11 mouse cellular contexts compared by ENCODE assay signal in the genomic region with DNA sequence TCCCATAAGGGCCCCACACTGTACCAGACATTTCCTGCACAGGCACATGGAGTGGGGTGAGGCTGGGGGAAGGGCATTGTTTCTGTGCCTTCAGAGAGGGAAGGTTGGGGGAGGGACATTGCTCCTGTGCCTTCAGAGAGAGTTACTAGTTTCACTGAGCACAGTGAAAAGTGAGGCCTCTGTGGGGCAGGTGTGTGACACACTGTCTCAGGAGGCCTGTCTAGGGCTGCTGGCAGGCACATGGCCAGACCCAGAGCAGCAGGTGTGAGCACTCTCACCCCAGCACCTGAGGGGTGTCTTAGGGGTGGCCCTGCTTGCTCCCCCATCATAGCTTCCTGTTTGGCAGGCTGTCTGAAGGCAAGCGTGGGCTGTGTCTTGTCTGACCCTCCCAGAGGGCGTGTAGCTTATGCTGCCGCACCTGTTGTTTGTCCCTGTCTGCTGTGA. TPM values are rescaled to one million over a fixed set of nuclear protein-coding genes. Genes with fewer than 3 reads are reported as not detected.
A peak's percentile ranks its signal among the peaks of the same experiment; 100 is the strongest.
DNase-seq lines count a peak whose midpoint lies in the region; ATAC-seq and TF ChIP-seq lines count a peak whose summit lies in the region.
"Had no signal": no experiment of that assay in that cellular context is flagged by ENCODE, and none has a peak within 500 bp of the region (broad histone marks: within the 10 kb centered on the region; RNA-seq: fewer than 3 reads in every experiment).

No protein-coding gene starts in this region.

- no peak for DNase-seq in hindbrain, embryonic 10.5 days (ENCODE audit: low spot score)
- DNase-seq in lung, embryonic 14.5 days: peak; percentile 40
- no peak for DNase-seq in MN1 (ENCODE audit: low spot score)
- DNase-seq in midbrain, embryonic 14.5 days: no peak
- no peak for DNase-seq in kidney, postnatal 36 days
- DNase-seq: cerebellum, adult 11-12 months; retina, postnatal 1 day had no signal

- H3K9me3 ChIP-seq in hindbrain, embryonic 10.5 days: no peaks in the 10 kb centered on the region
- H3K9me3 ChIP-seq in hindbrain, embryonic 13.5 days: no peaks in the 10 kb centered on the region
- no peaks in the 10 kb centered on the region for H3K9me3 ChIP-seq in heart, embryonic 14.5 days (ENCODE audit: control insufficient read depth, low read length)
- no peaks in the 10 kb centered on the region for H3K9me3 ChIP-seq in lung, embryonic 14.5 days (ENCODE audit: low read depth, low read length)
- H3K9me3 ChIP-seq in stomach, embryonic 16.5 days (replicated peaks; ENCODE audit: control insufficient read depth, low read length): no peaks in the 10 kb centered on the region
- H3K9me3 ChIP-seq in midbrain, embryonic 14.5 days (ENCODE audit: control insufficient read depth, low read length): no peaks in the 10 kb centered on the region
- H3K9me3 ChIP-seq: hindbrain, embryonic 15.5 days had no signal

- WGBS in hindbrain, embryonic 10.5 days: 85% methylated on average over 3 of the region's 3 CpGs
- WGBS in hindbrain, embryonic 13.5 days: 89% methylated on average over 3 of the region's 3 CpGs
- 41% methylated on average over 3 of the region's 3 CpGs for WGBS in heart, embryonic 14.5 days
- 62% methylated on average over 3 of the region's 3 CpGs for WGBS in lung, embryonic 14.5 days
- 46% methylated on average over 3 of the region's 3 CpGs for WGBS in stomach, embryonic 16.5 days
- whole genome bisulfite sequencing in midbrain, embryonic 14.5 days: 83% methylated on average over 3 of the region's 3 CpGs

- H3K36me3 ChIP-seq in hindbrain, embryonic 10.5 days: peaks cover 84% of the 10 kb centered on the region
- H3K36me3 ChIP-seq in hindbrain, embryonic 13.5 days: peaks cover 31% of the 10 kb centered on the region
- peaks cover 79% of the 10 kb centered on the region for H3K36me3 ChIP-seq in heart, embryonic 14.5 days (ENCODE audit: control insufficient read depth, insufficient read depth, low read length)
- H3K36me3 ChIP-seq in lung, embryonic 14.5 days (ENCODE audit: insufficient read depth): peaks cover 67% of the 10 kb centered on the region
- no peaks in the 10 kb centered on the region for H3K36me3 ChIP-seq in stomach, embryonic 16.5 days (ENCODE audit: control insufficient read depth, insufficient read depth, low read length)
- H3K36me3 ChIP-seq in midbrain, embryonic 14.5 days (ENCODE audit: control insufficient read depth, insufficient read depth, low read length): peaks cover 35% of the 10 kb centered on the region

- H3K4me3 ChIP-seq in hindbrain, embryonic 10.5 days: no peak overlapping the region
- H3K4me3 ChIP-seq in hindbrain, embryonic 13.5 days: no peak overlapping the region
- peak overlapping the region in 1 of 2 experiments; percentile 10; a peak in 1 of 4 replicates for H3K4me3 ChIP-seq in heart, embryonic 14.5 days (ENCODE audit: control insufficient read depth in 1 of 2, insufficient read depth in 1 of 2, low read depth in 1 of 2, low read length in 2 of 2)
- peak overlapping the region; percentile 4; the same call in 1 of the 2 replicates for H3K4me3 ChIP-seq in lung, embryonic 14.5 days (ENCODE audit: low read depth, low read length)
- H3K4me3 ChIP-seq in stomach, embryonic 16.5 days (replicated peaks; ENCODE audit: low read length): no peak overlapping the region
- H3K4me3 ChIP-seq in midbrain, embryonic 14.5 days (replicated peaks; ENCODE audit: low read depth, low read length): no peak overlapping the region
- H3K4me3 ChIP-seq: hindbrain, embryonic 15.5 days had no signal

- H3K9ac ChIP-seq in hindbrain, embryonic 13.5 days: no peak overlapping the region
- H3K9ac ChIP-seq in heart, embryonic 14.5 days (ENCODE audit: low read length): peak overlapping the region; percentile 93
- peak overlapping the region; percentile 34 for H3K9ac ChIP-seq in lung, embryonic 14.5 days
- peak overlapping the region; percentile 34; the same call in 1 of the 2 replicates for H3K9ac ChIP-seq in stomach, embryonic 16.5 days (ENCODE audit: low read length)
- H3K9ac ChIP-seq in midbrain, embryonic 14.5 days (replicated peaks; ENCODE audit: low read length): no peak overlapping the region
- H3K9ac ChIP-seq: hindbrain, embryonic 15.5 days had no signal

- no peak overlapping the region for H3K4me2 ChIP-seq in hindbrain, embryonic 13.5 days
- peak overlapping the region; percentile 84 for H3K4me2 ChIP-seq in heart, embryonic 14.5 days (ENCODE audit: low read length)
- peak overlapping the region; percentile 90 for H3K4me2 ChIP-seq in lung, embryonic 14.5 days
- H3K4me2 ChIP-seq in stomach, embryonic 16.5 days (ENCODE audit: low read depth, low read length): peak overlapping the region; percentile 30
- H3K4me2 ChIP-seq in midbrain, embryonic 14.5 days (ENCODE audit: low read length): no peak overlapping the region
- H3K4me2 ChIP-seq: hindbrain, embryonic 15.5 days had no signal

- no peaks in the 10 kb centered on the region for H3K27me3 ChIP-seq in hindbrain, embryonic 10.5 days (ENCODE audit: insufficient read depth, poor library complexity, severe bottlenecking)
- no peaks in the 10 kb centered on the region for H3K27me3 ChIP-seq in hindbrain, embryonic 13.5 days
- no peaks in the 10 kb centered on the region for H3K27me3 ChIP-seq in heart, embryonic 14.5 days (ENCODE audit: control insufficient read depth, insufficient read depth, low read length)
- no peaks in the 10 kb centered on the region for H3K27me3 ChIP-seq in lung, embryonic 14.5 days (ENCODE audit: insufficient read depth, low read length)
- H3K27me3 ChIP-seq in stomach, embryonic 16.5 days (ENCODE audit: control insufficient read depth, insufficient read depth, low read length): no peaks in the 10 kb centered on the region
- no peaks in the 10 kb centered on the region for H3K27me3 ChIP-seq in midbrain, embryonic 14.5 days (ENCODE audit: control insufficient read depth, insufficient read depth, low read length)
- H3K27me3 ChIP-seq: hindbrain, embryonic 15.5 days had no signal

- ATAC-seq in hindbrain, embryonic 13.5 days (ENCODE audit: low FRiP score): no peak
- no peak for ATAC-seq in heart, embryonic 14.5 days (ENCODE audit: insufficient number of reproducible peaks, insufficient read depth, low FRiP score, low read depth)
- no peak for ATAC-seq in lung, embryonic 14.5 days (ENCODE audit: insufficient read depth)
- peak; percentile 42 for ATAC-seq in stomach, embryonic 16.5 days (ENCODE audit: insufficient read depth, low FRiP score)
- no peak for ATAC-seq in midbrain, embryonic 14.5 days (ENCODE audit: low FRiP score, low TSS enrichment)

- H3K4me1 ChIP-seq in hindbrain, embryonic 10.5 days (replicated peaks): peaks cover 71% of the 10 kb centered on the region
- H3K4me1 ChIP-seq in hindbrain, embryonic 13.5 days (replicated peaks): peaks cover 65% of the 10 kb centered on the region
- H3K4me1 ChIP-seq in heart, embryonic 14.5 days (ENCODE audit: control insufficient read depth in 2 of 2, insufficient read depth in 2 of 2, low read length in 2 of 2): peaks cover 50 to 77% of the 10 kb centered on the region in 2 experiments
- H3K4me1 ChIP-seq in lung, embryonic 14.5 days (ENCODE audit: insufficient read depth): peaks cover 27% of the 10 kb centered on the region; the same call in 1 of the 2 replicates
- H3K4me1 ChIP-seq in stomach, embryonic 16.5 days (ENCODE audit: control insufficient read depth, insufficient read depth, low read length): peaks cover 81% of the 10 kb centered on the region
- H3K4me1 ChIP-seq in midbrain, embryonic 14.5 days (ENCODE audit: control insufficient read depth, insufficient read depth, low read length): peaks cover 38% of the 10 kb centered on the region

- TF ChIP-seq CTCF in lung, embryonic 14.5 days (IDR thresholded peaks at IDR 0.05; ENCODE audit: low read depth): no peak

- 0 out of 2 replicates have a peak overlapping the region, but pooled peaks have one; percentile 71 for H3K27ac ChIP-seq in hindbrain, embryonic 10.5 days
- no peak overlapping the region for H3K27ac ChIP-seq in hindbrain, embryonic 13.5 days
- H3K27ac ChIP-seq in heart, embryonic 14.5 days (replicated peaks in 1 of 2; ENCODE audit: control insufficient read depth in 1 of 2, insufficient read depth in 1 of 2, low read depth in 2 of 2, low read length in 2 of 2): peak overlapping the region in 1 of 2 experiments; percentile 43; a peak in 1 of 4 replicates
- H3K27ac ChIP-seq in lung, embryonic 14.5 days (ENCODE audit: low read depth): peak overlapping the region; percentile 70
- H3K27ac ChIP-seq in stomach, embryonic 16.5 days (ENCODE audit: low read length): peak overlapping the region; percentile 89
- H3K27ac ChIP-seq in midbrain, embryonic 14.5 days (replicated peaks; ENCODE audit: low read depth, low read length): no peak overlapping the region
- H3K27ac ChIP-seq: hindbrain, embryonic 15.5 days had no signal

RNA-seq across cellular contexts. Expression of a gene that starts 6.4 kb away (rescaled TPM):
- 92.3 and 95.9 TPM in 2 replicates for polyA plus RNA-seq in hindbrain, embryonic 10.5 days (2016; fragmentation: Nextera tagmentation; extraction: Ambion mirVana)
- polyA plus RNA-seq in hindbrain, embryonic 13.5 days (2015; fragmentation: Nextera tagmentation; extraction: Ambion mirVana): 20.6 and 22.1 TPM in 2 replicates
- 126 and 129 TPM in 2 replicates for polyA plus RNA-seq in heart, embryonic 14.5 days (2014; fragmentation: Nextera tagmentation; extraction: Ambion mirVana)
- 45.6 and 45.8 TPM in 2 replicates for polyA plus RNA-seq in lung, embryonic 14.5 days (2014; fragmentation: Nextera tagmentation; extraction: Ambion mirVana)
- polyA plus RNA-seq in stomach, embryonic 16.5 days (2015; fragmentation: Nextera tagmentation; extraction: Ambion mirVana): 43.9 and 49.5 TPM in 2 replicates
- 17.1 and 18.8 TPM in 2 replicates for polyA plus RNA-seq in midbrain, embryonic 14.5 days (2014; fragmentation: Nextera tagmentation; extraction: Ambion mirVana)

RNA-seq across cellular contexts. Expression of a gene that starts 26.8 kb away (rescaled TPM):
- 158 and 162 TPM in 2 replicates for polyA plus RNA-seq in hindbrain, embryonic 10.5 days (2016; fragmentation: Nextera tagmentation; extraction: Ambion mirVana)
- polyA plus RNA-seq in hindbrain, embryonic 13.5 days (2015; fragmentation: Nextera tagmentation; extraction: Ambion mirVana): 118 and 120 TPM in 2 replicates
- 99.7 and 101 TPM in 2 replicates for polyA plus RNA-seq in heart, embryonic 14.5 days (2014; fragmentation: Nextera tagmentation; extraction: Ambion mirVana)
- polyA plus RNA-seq in lung, embryonic 14.5 days (2014; fragmentation: Nextera tagmentation; extraction: Ambion mirVana): 137 and 142 TPM in 2 replicates
- 102 TPM in 2 replicates for polyA plus RNA-seq in stomach, embryonic 16.5 days (2015; fragmentation: Nextera tagmentation; extraction: Ambion mirVana)
- 115 and 127 TPM in 2 replicates for polyA plus RNA-seq in midbrain, embryonic 14.5 days (2014; fragmentation: Nextera tagmentation; extraction: Ambion mirVana)

RNA-seq across cellular contexts. Expression of a gene that starts 49.2 kb away (rescaled TPM):
- 0.47 and 0.49 TPM in 2 replicates for polyA plus RNA-seq in hindbrain, embryonic 10.5 days (2016; fragmentation: Nextera tagmentation; extraction: Ambion mirVana)
- polyA plus RNA-seq in hindbrain, embryonic 13.5 days (2015; fragmentation: Nextera tagmentation; extraction: Ambion mirVana): 0.79 and 0.87 TPM in 2 replicates
- polyA plus RNA-seq in heart, embryonic 14.5 days (2014; fragmentation: Nextera tagmentation; extraction: Ambion mirVana): 0.32 TPM in 1 of 2 replicates, not detected in the other
- polyA plus RNA-seq in lung, embryonic 14.5 days (2014; fragmentation: Nextera tagmentation; extraction: Ambion mirVana): 0.13 and 0.15 TPM in 2 replicates
- 0.44 and 0.86 TPM in 2 replicates for polyA plus RNA-seq in stomach, embryonic 16.5 days (2015; fragmentation: Nextera tagmentation; extraction: Ambion mirVana)
- polyA plus RNA-seq in midbrain, embryonic 14.5 days (2014; fragmentation: Nextera tagmentation; extraction: Ambion mirVana): 0.68 TPM in 1 of 2 replicates, not detected in the other

Comparison
In these comparisons a context has a peak if more than half of its experiments do, and no peak if none do; other contexts are left out.
1. H3K27ac ChIP-seq: peak in hindbrain, embryonic 10.5 days (single experiment), lung, embryonic 14.5 days (single experiment) and stomach, embryonic 16.5 days (single experiment); none in hindbrain, embryonic 13.5 days (single experiment) and midbrain, embryonic 14.5 days (single experiment).
2. H3K4me2 ChIP-seq: peak in heart, embryonic 14.5 days (single experiment), lung, embryonic 14.5 days (single experiment) and stomach, embryonic 16.5 days (single experiment); none in hindbrain, embryonic 13.5 days (single experiment) and midbrain, embryonic 14.5 days (single experiment).
3. H3K9ac ChIP-seq: peak in heart, embryonic 14.5 days (single experiment), lung, embryonic 14.5 days (single experiment) and stomach, embryonic 16.5 days (single experiment); none in hindbrain, embryonic 13.5 days (single experiment) and midbrain, embryonic 14.5 days (single experiment).